Mouse (Mus musculus) common myeloid progenitor, adult 5-6 weeks (primary cell): ENCODE results near the gene Guca2b. TPM values are rescaled to one million over a fixed set of nuclear protein-coding genes. Genes with fewer than 3 reads are reported as not detected.

ENCODE experiments used
- ATAC-seq: replicated peaks from 2 replicates; pipeline ENCODE4 v1.8.0; 2016; ENCODE audit warnings: low read depth, mild to moderate bottlenecking, moderate TSS enrichment, inconsistent platforms; ENCODE audit not compliant: poor library complexity, severe bottlenecking
- total RNA-seq: library from RNA; stranded (forward); fragments of 200-1000, 187-1606 nt; gene quantifications from 2 replicates; pipeline ENCODE4 v1.2.3, GENCODE M21; 2017

The Guca2b gene
- total RNA-seq, 1 experiment from 2014 or later = not detected

GRCm38 (mm10) chr4:119660007-119660406, 1.3 kb upstream of the Guca2b start:
- no peak for ATAC-seq

- ATAC-seq = no peak
Observed at GRCm38 (mm10) chr4:119658246-119658645, 508 bp downstream of the Guca2b start.

GRCm38 (mm10) chr4:119657011-119657410, 1.7 kb downstream of the Guca2b start:
- no peak for ATAC-seq

- no peak for ATAC-seq
Observed at GRCm38 (mm10) chr4:119642666-119643065, 16.1 kb downstream of the Guca2b start.

- no peak for ATAC-seq
Observed at GRCm38 (mm10) chr4:119638656-119639055, 20.1 kb downstream of the Guca2b start.

- no peak for ATAC-seq
Observed at GRCm38 (mm10) chr4:119637946-119638345, 20.8 kb downstream of the Guca2b start.

- no peak for ATAC-seq
Observed at GRCm38 (mm10) chr4:119637176-119637845, 21.4 kb downstream of the Guca2b start, which contains the start of gene Guca2a. TSS of gene Guca2a (plus strand) at chr4:119637704.

GRCm38 (mm10) chr4:119636731-119637130, 22.0 kb downstream of the Guca2b start:
- ATAC-seq = no peak

- ATAC-seq = no peak
Observed at GRCm38 (mm10) chr4:119635686-119636085, 23.1 kb downstream of the Guca2b start.

- ATAC-seq = no peak
Observed at GRCm38 (mm10) chr4:119634908-119635660, 23.7 kb downstream of the Guca2b start.

- ATAC-seq = no peak
Observed at GRCm38 (mm10) chr4:119633948-119634347, 24.8 kb downstream of the Guca2b start.

- ATAC-seq = no peak
Observed at GRCm38 (mm10) chr4:119633342-119633741, 25.4 kb downstream of the Guca2b start.

GRCm38 (mm10) chr4:119632721-119633120, 26.0 kb downstream of the Guca2b start:
- no peak for ATAC-seq

- peak; percentile 84 for ATAC-seq
Observed at GRCm38 (mm10) chr4:119631115-119631919, 27.4 kb downstream of the Guca2b start.

- peak; percentile 37 for ATAC-seq
Observed at GRCm38 (mm10) chr4:119628363-119628762, 30.4 kb downstream of the Guca2b start.

- no peak for ATAC-seq
Observed at GRCm38 (mm10) chr4:119627317-119627716, 31.4 kb downstream of the Guca2b start.

- no peak for ATAC-seq
Observed at GRCm38 (mm10) chr4:119626876-119627275, 31.9 kb downstream of the Guca2b start.

GRCm38 (mm10) chr4:119626081-119626645, 32.6 kb downstream of the Guca2b start:
- ATAC-seq = no peak

- no peak for ATAC-seq
Observed at GRCm38 (mm10) chr4:119614724-119615123, 44.0 kb downstream of the Guca2b start.

GRCm38 (mm10) chr4:119614078-119614477, 44.7 kb downstream of the Guca2b start:
- ATAC-seq = no peak
